Mouse (Mus musculus): Measurements from ENCODE around the gene Igdcc4. TPM values are rescaled to one million over a fixed set of nuclear protein-coding genes. Genes with fewer than 3 reads are reported as not detected.
A peak's percentile ranks its signal among the peaks of the same experiment; 100 is the strongest.

The Igdcc4 gene
- total RNA-seq, 2 experiments from 2014 or later = 0.35 TPM; not detected in 1

GRCm38 (mm10) chr9:65152711-65153330 lies 51.5 kb downstream of the Igdcc4 start:
- ATAC-seq (replicated peaks; ENCODE audit: low FRiP score, low TSS enrichment, poor library complexity, severe bottlenecking) = no peak

- ATAC-seq (replicated peaks; ENCODE audit: low FRiP score, low TSS enrichment, poor library complexity, severe bottlenecking) = no peak
Measured at GRCm38 (mm10) chr9:65153331-65153711, 52.0 kb downstream of the Igdcc4 start.

DNA sequence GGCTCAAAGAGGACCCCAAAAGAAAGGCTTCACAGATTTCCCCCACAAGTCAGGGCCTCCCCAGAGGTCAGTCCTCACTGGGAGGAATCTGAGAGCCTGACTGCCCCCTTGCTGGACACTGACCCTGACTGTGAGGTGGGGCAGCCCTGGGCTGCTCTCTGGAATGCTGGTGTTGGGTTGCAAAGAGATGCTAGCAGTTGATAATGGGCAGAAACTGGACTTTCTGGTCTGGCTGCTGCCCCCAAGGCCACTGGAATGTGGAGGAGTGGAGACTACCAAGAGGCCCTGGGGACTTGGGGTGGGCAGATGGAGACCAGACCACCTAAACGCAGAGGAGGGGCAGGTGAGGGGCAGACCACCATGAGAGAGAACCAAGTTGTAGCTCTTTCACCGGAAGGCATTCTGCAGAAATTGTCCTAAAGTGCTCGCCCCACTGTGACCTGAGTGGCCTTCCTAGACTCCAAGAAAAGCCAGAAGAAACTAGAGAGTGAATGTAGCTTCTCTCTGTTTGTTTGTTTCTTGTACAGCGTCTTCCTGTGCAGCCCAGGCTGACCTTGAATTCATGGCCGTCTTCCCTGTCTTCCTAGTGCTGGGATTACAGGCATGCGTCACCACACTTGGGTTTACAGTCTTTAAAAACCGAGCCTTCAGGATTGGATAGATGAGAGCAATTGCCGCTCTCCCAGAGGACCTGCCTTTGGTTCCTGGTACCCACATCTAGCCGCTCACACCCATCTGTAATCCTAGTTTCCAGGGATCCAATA lies 53.6 kb downstream of the Igdcc4 start:
- no peak for ATAC-seq (replicated peaks; ENCODE audit: low FRiP score, low TSS enrichment, poor library complexity, severe bottlenecking)

- ATAC-seq (replicated peaks; ENCODE audit: low FRiP score, low TSS enrichment, poor library complexity, severe bottlenecking) = no peak
Measured at GRCm38 (mm10) chr9:65156604-65157003, 55.3 kb downstream of the Igdcc4 start.

- ATAC-seq (replicated peaks; ENCODE audit: low FRiP score, low TSS enrichment, poor library complexity, severe bottlenecking) = no peak
Measured at GRCm38 (mm10) chr9:65157631-65158030, 56.3 kb downstream of the Igdcc4 start.

GRCm38 (mm10) chr9:65161188-65161587 lies 59.9 kb downstream of the Igdcc4 start:
- no peak for ATAC-seq (replicated peaks; ENCODE audit: low FRiP score, low TSS enrichment, poor library complexity, severe bottlenecking)

GRCm38 (mm10) chr9:65161881-65162280 lies 60.6 kb downstream of the Igdcc4 start:
- no peak for ATAC-seq (replicated peaks; ENCODE audit: low FRiP score, low TSS enrichment, poor library complexity, severe bottlenecking)

DNA sequence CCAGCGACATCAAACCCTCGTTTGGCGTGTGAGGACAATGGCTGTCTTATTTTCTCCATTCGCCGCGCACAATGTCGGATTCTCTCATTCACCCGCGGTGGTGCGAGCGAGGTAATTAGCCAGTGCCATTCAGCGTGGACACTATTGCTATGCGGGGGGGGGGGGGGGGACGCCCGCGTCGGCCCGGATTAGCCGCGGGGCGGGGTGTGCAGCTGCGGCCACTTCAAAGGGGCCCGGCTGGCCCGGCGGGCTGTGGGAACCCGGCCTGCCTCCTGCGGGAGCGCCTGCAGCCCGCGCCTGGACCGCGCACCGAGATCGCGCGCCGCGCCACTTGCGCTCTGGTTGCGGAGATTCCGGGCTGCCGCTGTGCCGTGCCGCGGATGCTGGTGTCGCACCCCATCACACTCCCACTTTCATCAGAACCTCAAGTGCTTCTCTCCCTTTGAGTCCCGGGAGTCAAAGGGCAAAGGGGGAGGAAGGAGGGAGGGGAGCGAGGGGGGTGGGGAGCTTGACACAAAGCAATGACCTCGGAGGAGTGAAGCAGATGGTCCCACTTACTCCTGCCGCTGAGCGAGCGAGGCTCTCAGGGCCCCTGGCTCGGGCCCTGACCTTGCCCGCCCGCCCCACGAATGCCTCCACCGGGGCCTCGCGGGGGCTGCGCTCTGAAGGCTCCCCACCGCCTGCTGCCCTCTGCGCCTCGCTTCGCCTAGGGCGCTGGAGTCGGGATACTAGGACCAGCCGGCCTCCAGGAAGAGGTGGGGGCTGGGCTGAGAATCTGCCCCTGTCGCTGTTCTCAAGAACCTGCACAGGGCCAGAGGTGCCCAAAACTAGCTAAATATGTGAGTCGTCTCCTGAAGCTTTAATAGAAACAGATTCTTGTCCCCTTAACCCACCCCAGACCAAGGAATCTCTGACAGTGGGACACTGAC lies 61.7 kb downstream of the Igdcc4 start:
- no peak for ATAC-seq (replicated peaks; ENCODE audit: low FRiP score, low TSS enrichment, poor library complexity, severe bottlenecking)

DNA sequence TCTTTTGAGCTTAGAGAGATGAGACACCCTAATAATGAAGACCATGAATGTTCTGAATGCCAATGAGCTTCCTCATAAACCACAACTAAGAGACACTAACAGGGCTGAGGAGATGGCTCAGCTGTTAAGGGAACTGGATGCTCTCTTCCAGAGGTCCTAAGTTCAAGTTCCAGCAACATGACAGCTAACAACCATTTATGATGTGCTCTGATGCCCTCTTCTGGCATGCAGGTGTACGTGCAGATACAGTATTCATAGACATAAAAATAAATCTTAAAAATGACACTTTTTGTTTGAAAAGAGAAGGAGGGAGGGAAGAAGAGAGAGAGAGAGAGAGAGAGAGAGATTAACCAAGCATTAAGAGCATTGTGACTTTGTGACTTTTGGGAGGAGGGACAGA lies 63.6 kb downstream of the Igdcc4 start:
- ATAC-seq (replicated peaks; ENCODE audit: low FRiP score, low TSS enrichment, poor library complexity, severe bottlenecking) = 0 out of 2 replicates have a peak, but pooled peaks have one; percentile 59

DNA sequence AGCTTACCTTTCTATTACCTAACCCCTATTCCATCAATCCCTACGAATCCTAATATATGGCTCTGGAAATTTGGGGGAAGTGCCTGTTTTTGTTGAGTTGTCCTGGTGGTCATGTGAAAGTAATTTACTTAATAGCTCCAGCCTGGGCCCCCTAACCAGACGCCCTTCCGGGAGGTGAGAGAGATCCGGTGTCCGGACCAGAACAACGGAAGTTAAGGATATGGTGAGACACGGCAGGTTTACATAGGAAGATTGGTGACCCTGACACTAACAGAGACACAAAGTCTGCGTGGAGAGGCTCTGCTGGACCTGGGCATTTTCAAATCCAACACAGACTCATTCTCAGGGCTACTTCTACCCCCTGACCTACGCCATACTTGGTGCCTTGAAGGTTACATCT lies 65.1 kb downstream of the Igdcc4 start:
- ATAC-seq (replicated peaks; ENCODE audit: low FRiP score, low TSS enrichment, poor library complexity, severe bottlenecking) = no peak

GRCm38 (mm10) chr9:65168534-65168933 lies 67.2 kb downstream of the Igdcc4 start:
- ATAC-seq (replicated peaks; ENCODE audit: low FRiP score, low TSS enrichment, poor library complexity, severe bottlenecking) = no peak

- no peak for ATAC-seq (replicated peaks; ENCODE audit: low FRiP score, low TSS enrichment, poor library complexity, severe bottlenecking)
Measured at GRCm38 (mm10) chr9:65168952-65169351, 67.7 kb downstream of the Igdcc4 start.

- ATAC-seq (replicated peaks; ENCODE audit: low FRiP score, low TSS enrichment, poor library complexity, severe bottlenecking) = no peak
Measured at GRCm38 (mm10) chr9:65172654-65173053, 71.4 kb downstream of the Igdcc4 start.

GRCm38 (mm10) chr9:65175234-65175938 lies 74.1 kb downstream of the Igdcc4 start:
- ATAC-seq (replicated peaks; ENCODE audit: low FRiP score, low TSS enrichment, poor library complexity, severe bottlenecking) = 0 out of 2 replicates have a peak, but pooled peaks have one; percentile 14

GRCm38 (mm10) chr9:65175939-65176871 lies 74.9 kb downstream of the Igdcc4 start:
- no peak for ATAC-seq (replicated peaks; ENCODE audit: low FRiP score, low TSS enrichment, poor library complexity, severe bottlenecking)

DNA sequence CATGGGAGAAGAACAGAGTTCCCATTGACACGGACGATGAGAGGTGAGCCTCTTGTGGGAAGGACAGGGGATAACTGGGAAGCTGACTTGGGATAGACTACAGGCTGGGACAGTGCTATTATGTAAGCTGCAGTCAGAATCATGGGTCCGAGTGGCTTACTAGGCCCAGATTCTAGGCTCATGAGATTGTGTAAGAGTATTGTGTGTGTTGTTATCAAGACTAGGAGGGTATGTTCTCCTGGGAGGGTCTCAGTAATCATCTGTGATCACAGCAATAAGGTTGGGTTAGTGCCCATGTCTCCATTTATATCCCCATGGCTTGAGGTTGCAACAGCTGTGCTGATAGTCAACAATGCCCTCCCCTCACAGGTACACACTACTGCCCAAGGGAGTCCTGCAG lies 76.2 kb downstream of the Igdcc4 start:
- ATAC-seq (replicated peaks; ENCODE audit: low FRiP score, low TSS enrichment, poor library complexity, severe bottlenecking) = no peak

- no peak for ATAC-seq (replicated peaks; ENCODE audit: low FRiP score, low TSS enrichment, poor library complexity, severe bottlenecking)
Measured at GRCm38 (mm10) chr9:65177912-65178311, 76.6 kb downstream of the Igdcc4 start.
